Mouse (Mus musculus): Measurements from ENCODE around the gene Ficd. TPM values are rescaled to one million over a fixed set of nuclear protein-coding genes. Genes with fewer than 3 reads are reported as not detected.
"Not testable (repeated sequence)": the region's sequence is repeated elsewhere in the genome, so short reads cannot be mapped to it uniquely, and the experiment has no call there.

Ficd gene
- total RNA-seq, 1 experiment = 8.6 TPM

- H3K4me1 ChIP-seq (ENCODE audit: control insufficient read depth in 2 of 2, insufficient read depth in 2 of 2, low read length in 2 of 2, poor library complexity in 1 of 2) = no peaks in the 10 kb centered on the region
- no peak for DNase-seq (ENCODE audit: low read depth, low spot score)
- in situ Hi-C loops (cut with MboI; ENCODE audit: low sequenced_read_pairs in 2 of 2, unreplicated experiment in 2 of 2) = no loop called here
- no peaks in the 10 kb centered on the region for H3K36me3 ChIP-seq (ENCODE audit: control insufficient read depth, insufficient read depth, low read length, poor library complexity, severe bottlenecking)
- no peak overlapping the region for H3K9ac ChIP-seq (ENCODE audit: insufficient read depth, low read depth, low read length, poor library complexity, severe bottlenecking)
- H3K4me3 ChIP-seq (ENCODE audit: insufficient read depth in 1 of 2, low read depth in 1 of 2, low read length in 2 of 2, poor library complexity in 1 of 2, severe bottlenecking in 1 of 2) = no peak overlapping the region
- no peak overlapping the region for H3K27ac ChIP-seq (ENCODE audit: insufficient read depth, low read depth, low read length, poor library complexity, severe bottlenecking)
- TF ChIP-seq CHD2 (IDR thresholded peaks at IDR 0.05; ENCODE audit: low read depth, low read length) (no peak), MAFK (IDR thresholded peaks at IDR 0.05; ENCODE audit: insufficient read depth, low read depth, low read length) (no peak), HCFC1 (IDR thresholded peaks at IDR 0.05; ENCODE audit: borderline replicate concordance, insufficient read depth, low read length) (no peak), ZC3H11A (IDR thresholded peaks at IDR 0.05; ENCODE audit: borderline replicate concordance, low read depth, low read length) (no peak), ZNF384 (IDR thresholded peaks at IDR 0.05; ENCODE audit: low read depth, low read length) (no peak)
- no peaks in the 10 kb centered on the region for H3K9me3 ChIP-seq (ENCODE audit: control insufficient read depth, insufficient read depth, low read depth, low read length)
Measured at GRCm38 (mm10) chr5:113782624-113783023, 47.0 kb downstream of the Ficd start.

GRCm38 (mm10) chr5:113783581-113784001 lies 48.0 kb downstream of the Ficd start:
- H3K4me3 ChIP-seq (ENCODE audit: insufficient read depth in 1 of 2, low read depth in 1 of 2, low read length in 2 of 2, poor library complexity in 1 of 2, severe bottlenecking in 1 of 2) = no peak overlapping the region; a peak in 1 of 4 replicates
- H3K9ac ChIP-seq (ENCODE audit: insufficient read depth, low read depth, low read length, poor library complexity, severe bottlenecking) = no peak overlapping the region
- H3K9me3 ChIP-seq (ENCODE audit: control insufficient read depth, insufficient read depth, low read depth, low read length) = no peaks in the 10 kb centered on the region
- in situ Hi-C loops (cut with MboI; ENCODE audit: low sequenced_read_pairs in 2 of 2, unreplicated experiment in 2 of 2) = no loop called here
- TF ChIP-seq HCFC1 (IDR thresholded peaks at IDR 0.05; ENCODE audit: borderline replicate concordance, insufficient read depth, low read length) (no peak), MAFK (IDR thresholded peaks at IDR 0.05; ENCODE audit: insufficient read depth, low read depth, low read length) (peak; percentile 83)
- no peak overlapping the region for H3K27ac ChIP-seq (ENCODE audit: insufficient read depth, low read depth, low read length, poor library complexity, severe bottlenecking)
- peaks cover 0 to 1% of the 10 kb centered on the region in 2 experiments; a peak in 1 of 4 replicates for H3K4me1 ChIP-seq (ENCODE audit: control insufficient read depth in 2 of 2, insufficient read depth in 2 of 2, low read length in 2 of 2, poor library complexity in 1 of 2)
- DNase-seq (ENCODE audit: low read depth, low spot score) = no peak
- H3K36me3 ChIP-seq (ENCODE audit: control insufficient read depth, insufficient read depth, low read length, poor library complexity, severe bottlenecking) = no peaks in the 10 kb centered on the region

GRCm38 (mm10) chr5:113784104-113784503 lies 48.5 kb downstream of the Ficd start:
- H3K9me3 ChIP-seq (ENCODE audit: control insufficient read depth, insufficient read depth, low read depth, low read length); H3K27ac ChIP-seq (ENCODE audit: insufficient read depth, low read depth, low read length, poor library complexity, severe bottlenecking); H3K9ac ChIP-seq (ENCODE audit: insufficient read depth, low read depth, low read length, poor library complexity, severe bottlenecking); H3K4me3 ChIP-seq (ENCODE audit: insufficient read depth in 1 of 2, low read depth in 1 of 2, low read length in 2 of 2, poor library complexity in 1 of 2, severe bottlenecking in 1 of 2); H3K4me1 ChIP-seq (ENCODE audit: control insufficient read depth in 2 of 2, insufficient read depth in 2 of 2, low read length in 2 of 2, poor library complexity in 1 of 2); DNase-seq (ENCODE audit: low read depth, low spot score); H3K36me3 ChIP-seq (ENCODE audit: control insufficient read depth, insufficient read depth, low read length, poor library complexity, severe bottlenecking); in situ Hi-C loops (cut with MboI; ENCODE audit: low sequenced_read_pairs in 2 of 2, unreplicated experiment in 2 of 2): not testable (repeated sequence)

- Histone ChIP-seq H3K9ac (ENCODE audit: insufficient read depth, low read depth, low read length, poor library complexity, severe bottlenecking) (no peak overlapping the region), H3K9me3 (ENCODE audit: control insufficient read depth, insufficient read depth, low read depth, low read length) (no peaks in the 10 kb centered on the region), H3K27ac (ENCODE audit: insufficient read depth, low read depth, low read length, poor library complexity, severe bottlenecking) (no peak overlapping the region), H3K4me1 (ENCODE audit: control insufficient read depth in 2 of 2, insufficient read depth in 2 of 2, low read length in 2 of 2, poor library complexity in 1 of 2) (peaks cover 0 to 10% of the 10 kb centered on the region in 2 experiments; a peak in 1 of 4 replicates), H3K36me3 (ENCODE audit: control insufficient read depth, insufficient read depth, low read length, poor library complexity, severe bottlenecking) (no peaks in the 10 kb centered on the region), H3K4me3 (ENCODE audit: insufficient read depth in 1 of 2, low read depth in 1 of 2, low read length in 2 of 2, poor library complexity in 1 of 2, severe bottlenecking in 1 of 2) (no peak overlapping the region)
- in situ Hi-C loops (cut with MboI; ENCODE audit: low sequenced_read_pairs in 2 of 2, unreplicated experiment in 2 of 2) = no loop called here
- DNase-seq (ENCODE audit: low read depth, low spot score) = no peak
- TF ChIP-seq MAFK (IDR thresholded peaks at IDR 0.05; ENCODE audit: insufficient read depth, low read depth, low read length) = no peak
- no peak for TF ChIP-seq ZC3H11A (IDR thresholded peaks at IDR 0.05; ENCODE audit: borderline replicate concordance, low read depth, low read length)
- TF ChIP-seq ZNF384 (IDR thresholded peaks at IDR 0.05; ENCODE audit: low read depth, low read length) = no peak
- TF ChIP-seq HCFC1 (IDR thresholded peaks at IDR 0.05; ENCODE audit: borderline replicate concordance, insufficient read depth, low read length) = no peak
Measured at GRCm38 (mm10) chr5:113786985-113787384, 51.4 kb downstream of the Ficd start.

- no peak overlapping the region for H3K9ac ChIP-seq (ENCODE audit: insufficient read depth, low read depth, low read length, poor library complexity, severe bottlenecking)
- H3K4me3 ChIP-seq (ENCODE audit: insufficient read depth in 1 of 2, low read depth in 1 of 2, low read length in 2 of 2, poor library complexity in 1 of 2, severe bottlenecking in 1 of 2) = no peak overlapping the region
- H3K9me3 ChIP-seq (ENCODE audit: control insufficient read depth, insufficient read depth, low read depth, low read length) = no peaks in the 10 kb centered on the region
- no peak for DNase-seq (ENCODE audit: low read depth, low spot score)
- TF ChIP-seq HCFC1 (IDR thresholded peaks at IDR 0.05; ENCODE audit: borderline replicate concordance, insufficient read depth, low read length) (no peak), ZC3H11A (IDR thresholded peaks at IDR 0.05; ENCODE audit: borderline replicate concordance, low read depth, low read length) (no peak), MAFK (IDR thresholded peaks at IDR 0.05; ENCODE audit: insufficient read depth, low read depth, low read length) (no peak), CHD2 (IDR thresholded peaks at IDR 0.05; ENCODE audit: low read depth, low read length) (no peak), ZNF384 (IDR thresholded peaks at IDR 0.05; ENCODE audit: low read depth, low read length) (no peak)
- in situ Hi-C loops (cut with MboI; ENCODE audit: low sequenced_read_pairs in 2 of 2, unreplicated experiment in 2 of 2) = no loop called here
- peaks cover 0 to 10% of the 10 kb centered on the region in 2 experiments; a peak in 1 of 4 replicates for H3K4me1 ChIP-seq (ENCODE audit: control insufficient read depth in 2 of 2, insufficient read depth in 2 of 2, low read length in 2 of 2, poor library complexity in 1 of 2)
- H3K27ac ChIP-seq (ENCODE audit: insufficient read depth, low read depth, low read length, poor library complexity, severe bottlenecking) = no peak overlapping the region
- no peaks in the 10 kb centered on the region for H3K36me3 ChIP-seq (ENCODE audit: control insufficient read depth, insufficient read depth, low read length, poor library complexity, severe bottlenecking)
Measured at GRCm38 (mm10) chr5:113788645-113789044, 53.0 kb downstream of the Ficd start.

All from ES-E14 (cell line).